Mouse (Mus musculus) hematopoietic multipotent progenitor cell, adult 10-12 weeks (in vitro differentiated cells): ENCODE results near the gene Eef1akmt2. TPM values are rescaled to one million over a fixed set of nuclear protein-coding genes. Genes with fewer than 3 reads are reported as not detected.

Source experiments
- polyA plus RNA-seq: library from polyadenylated mRNA; stranded (reverse); fragments of >175 nt; gene quantifications from 2 replicates; pipeline ENCODE4 v1.2.3, GENCODE M21; 2012; ENCODE audit warnings: low replicate concordance

The Eef1akmt2 gene
- polyA plus RNA-seq: 5.7 and 21.8 TPM in 2 replicates

DNA sequence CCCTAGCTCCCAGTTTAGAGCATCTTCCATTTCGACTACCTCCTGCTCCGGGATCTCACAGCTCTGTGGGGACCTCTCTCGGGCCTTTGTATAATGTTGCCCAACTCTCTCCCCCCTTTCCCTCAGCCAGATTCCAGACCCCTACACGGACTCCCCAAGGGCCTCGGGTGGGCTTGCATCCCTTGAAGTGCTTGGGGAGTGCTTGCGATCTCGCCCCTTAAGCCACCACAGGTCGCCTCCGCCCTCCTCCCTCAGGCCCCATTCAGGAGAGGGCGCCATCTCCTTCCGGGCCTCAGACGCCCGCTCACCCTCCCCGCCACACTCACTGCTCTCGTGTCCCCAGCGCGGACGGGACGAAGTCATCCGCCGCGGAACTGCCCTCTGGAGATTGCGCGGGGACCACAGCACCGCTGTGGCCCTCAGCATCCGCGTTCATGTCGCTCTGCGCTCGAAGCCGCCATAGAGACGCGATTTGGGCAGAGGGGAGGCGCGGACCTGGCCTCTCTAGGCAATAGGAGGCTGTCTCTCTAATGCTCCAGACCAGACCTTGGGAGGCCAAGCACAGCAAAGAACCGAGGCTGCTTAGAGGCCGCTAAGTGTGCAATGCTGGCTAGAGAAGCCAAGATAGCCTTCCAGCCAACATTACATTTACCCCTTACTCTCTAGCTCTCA lies at the start of gene Eef1akmt2:
Eef1akmt2 (minus strand) TSS at position 501 of the 672 bp plus-strand sequence.

DNA sequence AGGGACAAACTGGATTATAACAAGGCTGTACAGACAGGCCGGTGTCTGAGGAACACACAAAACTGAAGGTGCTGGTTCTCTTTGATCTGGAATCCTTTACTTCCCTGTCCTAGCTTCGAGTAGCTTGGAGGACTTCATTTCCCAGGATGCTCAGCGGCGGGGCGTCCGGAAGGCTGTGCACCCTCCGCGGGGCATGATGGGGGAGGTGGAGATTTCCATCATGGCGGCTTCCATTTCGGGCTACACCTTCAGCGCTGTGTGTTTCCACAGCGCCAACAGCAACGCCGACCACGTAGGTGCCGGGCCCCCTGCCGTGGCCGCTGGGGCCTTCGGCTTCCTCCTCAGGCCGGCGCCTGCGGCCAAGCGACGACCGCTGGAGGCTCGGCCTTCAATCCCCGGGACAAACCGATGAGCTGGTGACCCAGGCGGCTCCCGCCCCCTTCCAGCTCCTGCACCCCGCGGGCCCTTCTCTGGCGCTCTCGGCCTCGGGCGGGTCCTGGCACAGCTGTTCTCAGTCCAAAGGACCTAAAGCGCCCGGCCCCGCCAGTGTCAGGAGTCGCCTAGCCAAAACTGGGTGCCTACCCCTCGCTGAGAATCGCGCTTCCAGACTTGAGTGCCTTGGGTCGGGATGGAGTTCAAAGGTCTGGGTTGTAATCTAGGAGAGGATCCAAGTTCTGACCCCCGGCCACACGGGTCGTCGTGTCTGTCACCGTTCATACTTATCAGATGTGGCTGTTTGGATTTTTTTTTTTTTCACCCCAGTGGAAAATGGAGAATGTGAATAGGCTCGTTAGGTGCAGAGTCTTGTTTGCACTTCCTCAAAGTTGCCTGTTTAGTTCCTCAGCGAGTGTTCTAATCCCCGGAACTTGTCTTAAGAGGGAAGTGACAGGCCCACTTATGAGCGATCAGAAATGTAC lies 6.8 kb upstream of the Eef1akmt2 start, which contains the start of gene Abraxas2:
Abraxas2 (plus strand) TSS at position 184 of the 917 bp plus-strand sequence.

DNA sequence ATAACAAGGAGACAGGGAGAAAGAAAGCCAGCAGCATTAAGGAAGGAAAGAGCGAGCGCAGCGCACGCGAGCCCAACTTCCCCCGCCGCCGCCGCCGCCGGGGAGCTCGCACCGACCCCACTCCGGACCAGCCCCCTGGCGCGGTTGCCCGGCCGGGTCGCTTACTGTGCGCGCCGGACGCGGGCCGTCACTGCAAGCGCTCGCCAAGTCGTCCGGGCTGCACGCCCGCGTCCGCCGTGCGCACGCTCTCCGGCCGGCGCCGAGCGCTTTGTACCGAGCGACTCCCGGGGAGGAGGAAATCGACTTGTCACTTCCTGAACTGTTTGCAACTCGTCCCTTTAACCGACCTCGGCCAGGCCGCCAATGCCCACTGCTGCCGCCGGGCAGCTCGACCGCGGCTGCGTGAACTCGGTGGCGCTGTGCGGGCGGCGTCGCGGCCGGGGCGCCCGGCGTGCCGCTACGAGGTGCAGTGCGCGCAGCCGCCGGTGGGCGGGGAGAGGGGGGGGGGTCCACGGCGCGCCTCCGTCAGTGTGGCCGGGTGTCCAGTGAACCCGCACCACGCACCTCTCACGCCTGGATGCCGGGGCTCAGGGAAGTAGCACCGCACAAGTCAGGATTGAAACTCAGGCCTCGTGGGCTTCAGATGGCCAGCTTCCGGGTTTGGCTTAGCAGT lies 38.9 kb downstream of the Eef1akmt2 start, which contains the start of gene Fam53b:
Fam53b (minus strand) TSS at position 471 of the 673 bp plus-strand sequence.

Other genes with a start within 250 kb of the Eef1akmt2 start
- 1.0 and 3.8 TPM in 2 replicates for gene Lhpp, start 242.0 kb downstream of the Eef1akmt2 start, polyA plus RNA-seq
- 102 and 154 TPM in 2 replicates for gene Fam53b, start 38.8 kb downstream of the Eef1akmt2 start, polyA plus RNA-seq
- 6.3 and 8.8 TPM in 2 replicates for gene Abraxas2, start 6.6 kb upstream of the Eef1akmt2 start, polyA plus RNA-seq
- gene Zranb1, start 78.5 kb upstream of the Eef1akmt2 start, polyA plus RNA-seq: 3.6 TPM in 2 replicates